Mouse (Mus musculus): ENCODE data around the gene Tsc22d4. TPM values are rescaled to one million over a fixed set of nuclear protein-coding genes. Genes with fewer than 3 reads are reported as not detected.
"Not testable (repeated sequence)": the region's sequence is repeated elsewhere in the genome, so short reads cannot be mapped to it uniquely, and the experiment has no call there.

The Tsc22d4 gene
- total RNA-seq, 2 experiments from 2014 or later: 53.0 to 68.0 TPM

- DNase-seq (ENCODE audit: low spot score): peak; percentile 59
Measured at GRCm38 (mm10) chr5:137741023-137741931, 4.3 kb upstream of the Tsc22d4 start, which contains the start of gene Nyap1. TSS of gene Nyap1 (minus strand) at chr5:137741607.

DNA sequence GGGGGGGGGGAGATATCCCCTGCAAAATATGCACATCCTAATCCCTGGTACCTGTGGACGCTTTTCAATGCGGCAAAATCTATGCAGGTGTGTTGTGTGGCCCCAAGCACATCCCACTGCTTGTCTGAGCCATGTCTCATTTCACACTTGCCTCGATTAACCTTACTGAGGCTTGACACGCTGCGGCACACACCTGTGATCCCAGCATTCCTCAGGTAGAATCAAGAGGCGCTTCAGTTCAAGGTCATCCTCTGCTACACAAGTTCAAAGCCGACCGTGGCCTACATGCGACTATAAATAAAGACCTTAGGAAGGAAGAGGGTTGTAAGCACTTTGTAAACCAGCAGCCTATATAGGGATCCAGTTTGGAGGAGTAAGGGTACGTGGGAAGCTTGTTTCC is 3.5 kb upstream of the Tsc22d4 start:
- no peak for DNase-seq (ENCODE audit: low spot score)

DNA sequence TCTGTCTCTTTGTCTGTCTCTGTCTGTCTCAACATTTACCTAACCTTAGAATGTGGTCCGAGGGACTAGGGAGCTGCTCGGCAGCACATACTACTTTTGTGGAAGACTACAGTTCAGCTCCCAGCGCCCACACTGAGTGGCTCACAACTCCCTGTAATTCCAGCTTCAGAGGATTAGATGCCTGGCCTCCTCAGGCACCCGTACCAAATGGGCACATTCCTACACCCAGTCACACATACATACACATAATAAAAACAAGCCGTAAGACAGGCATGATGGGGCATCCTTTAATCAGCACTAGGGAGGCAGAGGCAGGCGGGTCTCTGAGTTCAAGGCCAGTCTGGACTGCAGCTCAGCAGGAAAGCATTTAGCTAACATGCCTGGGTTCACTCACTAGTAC is 2.7 kb upstream of the Tsc22d4 start:
- no peak for DNase-seq (ENCODE audit: low spot score)

- no peak for DNase-seq (ENCODE audit: low spot score)
Measured at GRCm38 (mm10) chr5:137744197-137744596, 1.3 kb upstream of the Tsc22d4 start.

GRCm38 (mm10) chr5:137746282-137746850 is 836 bp downstream of the Tsc22d4 start:
- peak; percentile 67 for DNase-seq (ENCODE audit: low spot score)

- no peak for DNase-seq (ENCODE audit: low spot score)
Measured at GRCm38 (mm10) chr5:137746851-137747325, 1.4 kb downstream of the Tsc22d4 start.

DNA sequence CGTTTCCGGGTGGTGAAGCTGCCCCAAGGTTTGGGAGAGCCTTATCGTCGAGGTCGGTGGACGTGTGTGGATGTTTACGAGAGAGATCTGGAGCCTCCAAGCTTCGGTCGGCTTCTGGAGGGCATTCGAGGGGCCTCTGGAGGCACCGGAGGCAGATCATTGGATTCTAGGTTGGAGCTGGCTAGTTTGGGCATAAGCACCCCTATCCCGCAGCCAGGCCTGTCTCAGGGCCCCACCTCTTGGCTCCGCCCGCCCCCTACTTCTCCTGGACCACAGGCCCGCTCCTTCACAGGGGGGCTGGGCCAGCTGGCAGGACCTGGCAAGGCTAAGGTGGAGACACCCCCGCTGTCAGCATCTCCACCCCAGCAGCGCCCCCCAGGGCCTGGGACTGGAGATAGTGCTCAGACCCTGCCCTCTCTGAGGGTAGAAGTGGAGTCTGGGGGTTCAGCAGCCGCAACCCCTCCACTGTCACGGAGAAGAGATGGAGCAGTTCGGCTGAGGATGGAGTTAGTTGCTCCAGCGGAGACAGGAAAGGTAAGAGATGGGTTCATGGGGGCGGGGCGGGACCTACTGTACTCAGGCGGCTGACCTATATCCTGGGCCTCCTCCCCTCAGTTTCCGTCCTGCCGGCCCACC is 1.9 kb downstream of the Tsc22d4 start:
- peak; percentile 43 for DNase-seq (ENCODE audit: low spot score)

- no peak for DNase-seq (ENCODE audit: low spot score)
Measured at GRCm38 (mm10) chr5:137748130-137748770, 2.7 kb downstream of the Tsc22d4 start.

GRCm38 (mm10) chr5:137749196-137749836 is 3.8 kb downstream of the Tsc22d4 start:
- DNase-seq (ENCODE audit: low spot score): no peak

GRCm38 (mm10) chr5:137750212-137750611 is 4.7 kb downstream of the Tsc22d4 start:
- not testable (repeated sequence) for DNase-seq (ENCODE audit: low spot score)

DNA sequence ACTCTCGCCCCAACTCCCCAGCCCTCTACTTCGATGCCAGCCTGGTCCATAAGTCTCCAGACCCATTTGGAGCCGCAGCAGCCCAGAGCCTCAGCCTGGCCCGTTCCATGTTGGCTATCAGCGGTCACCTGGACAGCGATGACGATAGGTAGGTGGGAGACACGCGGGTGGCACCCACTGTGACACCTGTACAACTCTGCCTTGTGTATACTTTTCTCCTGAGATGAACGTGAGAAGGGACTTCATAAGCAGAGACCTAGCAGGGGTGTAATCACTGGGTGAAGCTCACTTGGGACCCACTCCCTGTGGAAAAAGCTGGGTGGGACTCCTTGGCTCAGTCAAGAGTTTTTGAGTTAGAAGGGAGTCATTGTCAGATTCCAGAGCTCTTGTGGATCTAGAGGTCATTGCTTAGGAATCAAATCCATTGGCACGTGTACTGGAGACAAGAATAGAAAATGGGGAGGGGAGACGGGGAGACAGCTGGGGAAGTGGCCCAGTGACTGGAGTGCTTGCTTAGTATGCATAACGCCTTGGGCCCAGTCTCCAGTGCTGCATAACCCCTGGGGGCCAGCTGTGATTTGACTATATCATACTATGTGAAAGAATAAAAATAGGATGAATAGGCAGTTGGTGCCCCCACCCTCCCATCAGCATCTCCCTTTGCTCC is 5.8 kb downstream of the Tsc22d4 start:
- no peak for DNase-seq (ENCODE audit: low spot score)

DNA sequence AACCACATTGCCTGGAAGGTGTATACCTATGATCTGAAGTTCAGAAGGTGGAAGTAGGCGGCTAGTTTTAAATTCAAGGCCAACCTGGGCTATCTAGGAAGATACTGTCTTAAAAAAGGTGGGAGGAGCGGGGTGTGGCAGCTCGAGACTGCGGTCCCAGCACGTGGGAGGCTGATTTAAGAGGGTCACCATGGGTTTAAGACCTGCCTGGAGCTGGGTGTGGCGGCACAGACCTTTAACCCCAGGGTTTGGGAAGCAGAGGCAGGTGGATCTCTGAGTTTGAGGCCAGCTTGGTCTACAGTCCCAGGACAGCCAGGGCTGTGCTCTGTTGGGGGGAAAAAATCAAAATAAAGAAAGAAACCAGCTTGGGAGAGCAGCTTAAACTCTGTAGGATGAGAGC is 6.5 kb downstream of the Tsc22d4 start:
- no peak for DNase-seq (ENCODE audit: low spot score)

GRCm38 (mm10) chr5:137753111-137753832 is 7.7 kb downstream of the Tsc22d4 start:
- no peak for DNase-seq (ENCODE audit: low spot score)

GRCm38 (mm10) chr5:137755425-137755824 is 9.9 kb downstream of the Tsc22d4 start:
- no peak for DNase-seq (ENCODE audit: low spot score)

DNA sequence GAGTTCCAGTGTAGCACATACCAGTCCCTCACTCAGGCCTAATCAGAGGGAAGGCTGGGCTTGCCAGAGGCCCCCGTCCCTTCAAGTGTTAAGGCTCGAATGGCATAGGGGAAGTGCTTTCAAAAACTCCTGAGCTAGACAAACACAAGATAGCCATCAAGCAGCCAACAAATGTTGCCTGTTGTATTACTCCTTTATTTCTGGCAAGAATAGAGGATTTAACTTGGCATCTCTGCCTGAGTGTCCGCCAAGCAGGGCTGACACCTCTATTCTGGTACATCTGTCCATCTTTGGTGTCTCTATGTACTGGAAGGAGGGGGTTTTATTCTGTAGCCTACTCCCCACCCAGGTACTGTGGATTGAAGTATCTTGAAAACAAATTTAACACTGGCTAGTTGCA is 10.6 kb downstream of the Tsc22d4 start:
- no peak for DNase-seq (ENCODE audit: low spot score)

DNA sequence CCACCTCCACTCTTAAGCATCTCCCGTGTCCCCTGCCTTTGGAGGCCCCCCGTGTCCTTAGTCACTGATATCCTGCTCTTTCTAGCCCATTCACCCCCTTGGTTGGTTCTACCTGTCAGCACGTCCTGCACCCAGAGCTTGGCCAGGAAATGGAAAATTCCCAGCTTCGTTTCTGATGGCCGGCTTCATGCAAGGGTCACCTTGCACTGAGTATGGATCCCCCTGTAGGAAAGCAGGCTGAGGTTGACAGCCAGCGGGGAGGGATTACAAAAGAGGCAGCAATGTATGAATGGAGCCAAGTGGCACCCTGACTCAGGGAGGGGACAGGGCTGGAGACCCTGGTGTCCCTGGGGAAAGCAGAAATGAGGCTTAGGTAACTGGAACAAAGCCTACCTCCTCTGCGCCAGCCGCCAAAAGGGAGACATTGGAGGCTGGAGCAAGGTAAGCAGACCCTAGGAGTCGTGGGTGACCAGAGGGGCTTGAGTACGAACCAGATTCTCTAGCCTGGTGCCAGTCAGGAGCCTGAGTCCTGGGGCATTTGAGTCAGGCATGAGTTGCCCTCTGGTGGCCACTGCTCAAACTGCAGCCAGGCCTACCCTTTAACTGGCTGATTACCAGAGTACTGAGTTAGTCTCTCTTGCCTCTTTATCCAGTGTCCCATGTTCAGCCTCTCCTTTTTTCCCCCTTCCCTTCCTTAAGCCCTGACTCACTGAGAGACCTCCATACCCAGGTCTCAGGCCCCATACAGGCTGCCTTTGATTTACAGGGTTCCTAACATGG is 11.5 kb downstream of the Tsc22d4 start:
- DNase-seq (ENCODE audit: low spot score): peak; percentile 91

GRCm38 (mm10) chr5:137757887-137758286 is 12.4 kb downstream of the Tsc22d4 start:
- DNase-seq (ENCODE audit: low spot score): no peak

- no peak for DNase-seq (ENCODE audit: low spot score)
Measured at GRCm38 (mm10) chr5:137758921-137759534, 13.5 kb downstream of the Tsc22d4 start.

DNA sequence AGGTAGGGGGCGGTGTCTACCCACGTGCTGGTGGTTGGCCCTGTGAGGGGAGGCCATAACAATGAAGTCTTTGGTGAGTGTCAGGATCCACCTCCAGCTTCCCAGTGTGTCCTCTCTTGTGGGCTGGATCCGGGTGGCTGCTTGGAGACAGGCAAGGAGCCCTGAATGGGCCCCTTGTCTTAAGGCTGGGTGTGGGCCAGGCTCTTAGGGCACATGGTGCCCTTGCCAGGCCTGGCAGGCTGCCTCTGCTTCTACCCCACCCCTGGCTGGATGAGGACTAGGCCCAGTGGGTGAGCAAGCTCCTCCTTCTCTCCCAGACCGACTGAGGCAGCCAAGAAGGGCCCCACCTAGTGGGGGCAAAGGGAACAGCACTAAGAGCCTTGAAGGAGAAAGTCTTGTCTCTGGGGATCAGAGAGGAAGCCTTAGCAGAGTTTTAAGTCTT is 14.5 kb downstream of the Tsc22d4 start:
- DNase-seq (ENCODE audit: low spot score): peak; percentile 86

Measured in gastrocnemius, adult 18-20 months (tissue).